Mouse (Mus musculus) CD4-positive, CD25-positive, alpha-beta regulatory T cell (primary cell): Measurements from ENCODE around the gene Gprc5a. TPM values are rescaled to one million over a fixed set of nuclear protein-coding genes. Genes with fewer than 3 reads are reported as not detected.

ENCODE experiments used
- polyA plus RNA-seq: library from polyadenylated mRNA; unstranded; fragments of 100-300 nt; shearing (Covaris generic); gene quantifications from one replicate; pipeline ENCODE4 v1.2.1, GENCODE M21; 2017

Gene Gprc5a
- 0.34 TPM for polyA plus RNA-seq

DNA sequence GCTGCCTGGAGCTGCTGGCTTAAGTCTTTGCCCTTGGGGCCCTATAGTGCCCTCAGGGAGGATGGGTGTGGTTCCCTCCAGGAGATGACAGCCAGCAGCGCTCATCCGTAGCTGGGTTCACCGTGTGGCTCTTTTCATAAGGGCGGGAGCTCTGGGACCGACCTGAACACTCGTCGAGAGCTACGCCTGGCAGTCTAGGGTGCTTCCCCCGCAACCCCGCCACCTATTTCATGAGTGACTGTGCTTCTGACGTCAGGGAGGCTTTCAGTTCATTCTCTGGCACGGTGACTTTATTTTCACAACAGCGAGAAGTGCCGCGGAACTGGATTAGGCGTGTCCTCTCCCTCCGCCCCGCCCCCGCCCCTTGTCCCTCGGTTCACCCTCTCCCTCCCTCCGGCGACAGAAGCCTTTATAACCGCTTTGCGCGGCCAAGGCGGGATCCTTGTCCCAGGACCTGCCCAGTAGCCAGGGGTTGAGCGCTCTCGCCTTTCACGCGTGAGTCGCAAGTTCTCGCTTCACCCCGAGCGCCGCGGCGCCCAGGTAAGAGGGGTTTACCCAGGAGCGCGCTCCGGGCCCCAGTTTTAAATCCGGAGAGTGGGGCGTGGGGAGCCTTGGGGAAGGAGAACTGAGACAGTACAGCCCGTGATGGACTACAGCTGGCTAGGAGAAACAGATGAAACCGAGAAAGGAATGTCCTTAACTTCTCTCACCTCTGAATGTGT lies at the start of gene Gprc5a:
Gprc5a (plus strand) TSS at position 416 of the 722 bp plus-strand sequence.

DNA sequence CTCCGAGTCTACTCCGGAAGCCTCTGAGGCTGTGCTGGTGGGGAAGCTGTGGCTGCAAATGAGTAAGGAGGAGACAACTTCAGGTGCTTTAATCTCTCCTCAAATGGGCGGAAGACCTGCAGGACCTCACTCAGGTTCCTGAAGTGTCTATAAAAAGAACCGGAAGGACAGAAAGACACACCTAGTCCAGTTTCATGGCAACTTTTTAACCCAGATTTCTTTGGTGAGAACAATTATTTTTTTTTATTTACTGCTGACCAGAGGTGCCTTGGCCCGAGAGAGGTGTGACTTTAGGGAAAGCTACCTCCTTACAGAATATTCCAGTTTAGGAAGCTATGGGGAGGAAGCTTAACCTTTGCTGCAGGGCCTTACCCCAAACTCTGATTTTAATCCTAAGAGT lies 52.7 kb downstream of the Gprc5a start, which contains the start of gene Gprc5d:
Gprc5d (minus strand) TSS at position 101 of the 400 bp plus-strand sequence.

Other genes starting within 250 kb of the Gprc5a start
- 27.0 TPM for gene Crebl2, start 235.5 kb upstream of the Gprc5a start, polyA plus RNA-seq
- 9.1 TPM for gene Gpr19, start 167.1 kb upstream of the Gprc5a start, polyA plus RNA-seq
- 34.1 TPM for gene Cdkn1b, start 145.2 kb upstream of the Gprc5a start, polyA plus RNA-seq
- gene Apold1, start 83.9 kb upstream of the Gprc5a start, polyA plus RNA-seq = 0.28 TPM
- 146 TPM for gene Ddx47, start 54.0 kb upstream of the Gprc5a start, polyA plus RNA-seq
- not detected for gene Gprc5d, start 52.6 kb downstream of the Gprc5a start, polyA plus RNA-seq
- gene Fam234b, start 132.3 kb downstream of the Gprc5a start, polyA plus RNA-seq = 20.5 TPM
- gene Hebp1, start 132.4 kb downstream of the Gprc5a start, polyA plus RNA-seq = 0.17 TPM
- gene Gsg1, start 188.7 kb downstream of the Gprc5a start, polyA plus RNA-seq = not detected
- gene Pbp2, start 244.8 kb downstream of the Gprc5a start, polyA plus RNA-seq = not detected